Mouse (Mus musculus): ENCODE data around the gene Ren1.

Gene Ren1

GRCm38 (mm10) chr1:133377547-133377946 is 27.2 kb downstream of the Ren1 start:
- DNase-seq (ENCODE audit: low spot score in 2 of 2), result no peak

GRCm38 (mm10) chr1:133379254-133379985 is 29.1 kb downstream of the Ren1 start:
- DNase-seq (ENCODE audit: low spot score in 2 of 2), result no peak

- no peak for DNase-seq (ENCODE audit: low spot score in 2 of 2)
These were observed 29.6 kb downstream of the Ren1 start for GRCm38 (mm10) chr1:133379986-133380320.

- DNase-seq (ENCODE audit: low spot score in 2 of 2), result no peak
These were observed 30.2 kb downstream of the Ren1 start for GRCm38 (mm10) chr1:133380347-133381065.

GRCm38 (mm10) chr1:133382008-133382407 is 31.7 kb downstream of the Ren1 start:
- no peak for DNase-seq (ENCODE audit: low spot score in 2 of 2)

GRCm38 (mm10) chr1:133382552-133383155 is 32.3 kb downstream of the Ren1 start:
- no peak for DNase-seq (ENCODE audit: low spot score in 2 of 2)

- DNase-seq (ENCODE audit: low spot score in 2 of 2), result no peak
These were observed 33.0 kb downstream of the Ren1 start for GRCm38 (mm10) chr1:133383157-133383783.

GRCm38 (mm10) chr1:133385506-133385905 is 35.2 kb downstream of the Ren1 start:
- peak in 1 of 2 experiments; percentile 78 for DNase-seq (ENCODE audit: low spot score in 2 of 2)

GRCm38 (mm10) chr1:133386209-133386608 is 35.9 kb downstream of the Ren1 start:
- DNase-seq (ENCODE audit: low spot score in 2 of 2), result no peak

- no peak for DNase-seq (ENCODE audit: low spot score in 2 of 2)
These were observed 37.4 kb downstream of the Ren1 start for GRCm38 (mm10) chr1:133387539-133388268.

GRCm38 (mm10) chr1:133394702-133395101 is 44.4 kb downstream of the Ren1 start:
- no peak for DNase-seq (ENCODE audit: low spot score in 2 of 2)

GRCm38 (mm10) chr1:133396693-133397092 is 46.4 kb downstream of the Ren1 start:
- no peak for DNase-seq (ENCODE audit: low spot score in 2 of 2)

GRCm38 (mm10) chr1:133397094-133397482 is 46.8 kb downstream of the Ren1 start:
- DNase-seq (ENCODE audit: low spot score in 2 of 2), result no peak

GRCm38 (mm10) chr1:133397483-133398237 is 47.4 kb downstream of the Ren1 start:
- no peak for DNase-seq (ENCODE audit: low spot score in 2 of 2)

- DNase-seq (ENCODE audit: low spot score in 2 of 2), result no peak
These were observed 49.9 kb downstream of the Ren1 start for GRCm38 (mm10) chr1:133400014-133400725.

GRCm38 (mm10) chr1:133404005-133404404 is 53.7 kb downstream of the Ren1 start:
- no peak for DNase-seq (ENCODE audit: low spot score in 2 of 2)

- DNase-seq (ENCODE audit: low spot score in 2 of 2), result no peak
These were observed 56.3 kb downstream of the Ren1 start for GRCm38 (mm10) chr1:133406614-133407013.

GRCm38 (mm10) chr1:133407436-133407835 is 57.1 kb downstream of the Ren1 start:
- no peak for DNase-seq (ENCODE audit: low spot score in 2 of 2)

GRCm38 (mm10) chr1:133408321-133408720 is 58.0 kb downstream of the Ren1 start:
- no peak for DNase-seq (ENCODE audit: low spot score in 2 of 2)

GRCm38 (mm10) chr1:133408880-133409516 is 58.7 kb downstream of the Ren1 start:
- DNase-seq (ENCODE audit: low spot score in 2 of 2), result no peak

All from urinary bladder, adult 18-20 months (tissue).